Mouse (Mus musculus): Measurements from ENCODE around the gene 9130230L23Rik.

9130230L23Rik gene

DNA sequence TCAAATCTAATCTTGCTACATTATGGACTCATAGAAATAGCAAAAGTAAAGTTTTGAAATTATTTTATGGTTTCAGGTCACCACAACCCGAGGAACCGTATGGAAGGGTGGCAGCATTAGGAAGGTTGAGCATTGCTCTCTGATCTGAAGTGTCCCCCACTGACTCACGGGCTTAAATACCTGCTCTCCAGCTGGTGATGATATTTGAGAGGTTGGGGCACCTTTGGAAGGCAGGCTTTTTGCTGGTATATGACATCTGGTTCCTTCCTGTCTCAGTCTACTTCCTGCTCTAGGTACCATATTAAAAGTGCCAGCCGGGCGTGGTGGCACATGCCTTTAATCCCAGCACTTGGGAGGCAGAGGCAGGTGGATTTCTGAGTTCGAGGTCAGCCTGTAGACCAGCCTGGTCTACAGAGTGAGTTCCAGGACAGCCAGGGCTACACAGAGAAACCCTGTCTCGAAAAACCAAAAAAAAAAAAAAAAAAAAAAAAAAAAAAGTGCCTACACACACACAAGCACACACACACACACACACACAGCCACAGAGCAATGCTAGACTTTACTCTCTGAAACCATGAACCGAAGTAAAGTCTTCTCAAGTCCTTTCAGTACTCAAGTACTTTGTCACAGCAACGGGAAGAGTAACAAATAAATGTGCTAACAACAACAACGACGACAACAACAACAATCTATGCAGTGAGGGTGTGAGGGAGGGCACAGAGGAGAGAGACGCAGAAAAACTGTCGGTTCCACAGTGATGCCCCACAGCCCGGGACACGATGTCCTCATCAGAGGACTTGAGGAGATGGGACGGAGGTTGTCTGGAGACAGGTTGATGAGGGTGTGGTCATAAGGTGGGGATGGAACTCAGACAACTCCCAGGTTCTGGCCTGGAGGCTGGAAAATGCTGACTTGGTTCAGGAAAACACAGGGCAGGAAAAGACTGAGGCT is 49.7 kb downstream of the 9130230L23Rik start:
- DNase-seq = no peak

DNA sequence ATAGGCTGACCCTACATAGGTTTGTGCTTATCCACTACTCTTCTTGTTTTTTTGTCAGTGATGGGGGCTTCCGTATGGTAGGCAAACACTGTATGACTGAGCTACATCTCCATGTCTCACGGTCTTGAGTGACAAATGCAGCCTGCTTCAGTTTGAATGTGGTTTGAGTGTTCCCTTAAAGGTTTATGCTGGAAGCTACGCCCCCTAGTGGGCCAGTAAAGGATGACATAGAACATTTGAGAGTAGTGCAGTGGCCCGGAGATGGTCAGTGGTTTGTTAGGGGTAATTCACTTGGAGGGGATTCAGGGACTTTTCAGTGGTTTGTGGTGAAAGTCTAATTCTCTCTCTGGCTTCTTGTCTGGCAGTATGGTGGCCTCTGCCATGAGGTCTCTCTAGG is 52.6 kb downstream of the 9130230L23Rik start:
- DNase-seq = peak; percentile 71

DNA sequence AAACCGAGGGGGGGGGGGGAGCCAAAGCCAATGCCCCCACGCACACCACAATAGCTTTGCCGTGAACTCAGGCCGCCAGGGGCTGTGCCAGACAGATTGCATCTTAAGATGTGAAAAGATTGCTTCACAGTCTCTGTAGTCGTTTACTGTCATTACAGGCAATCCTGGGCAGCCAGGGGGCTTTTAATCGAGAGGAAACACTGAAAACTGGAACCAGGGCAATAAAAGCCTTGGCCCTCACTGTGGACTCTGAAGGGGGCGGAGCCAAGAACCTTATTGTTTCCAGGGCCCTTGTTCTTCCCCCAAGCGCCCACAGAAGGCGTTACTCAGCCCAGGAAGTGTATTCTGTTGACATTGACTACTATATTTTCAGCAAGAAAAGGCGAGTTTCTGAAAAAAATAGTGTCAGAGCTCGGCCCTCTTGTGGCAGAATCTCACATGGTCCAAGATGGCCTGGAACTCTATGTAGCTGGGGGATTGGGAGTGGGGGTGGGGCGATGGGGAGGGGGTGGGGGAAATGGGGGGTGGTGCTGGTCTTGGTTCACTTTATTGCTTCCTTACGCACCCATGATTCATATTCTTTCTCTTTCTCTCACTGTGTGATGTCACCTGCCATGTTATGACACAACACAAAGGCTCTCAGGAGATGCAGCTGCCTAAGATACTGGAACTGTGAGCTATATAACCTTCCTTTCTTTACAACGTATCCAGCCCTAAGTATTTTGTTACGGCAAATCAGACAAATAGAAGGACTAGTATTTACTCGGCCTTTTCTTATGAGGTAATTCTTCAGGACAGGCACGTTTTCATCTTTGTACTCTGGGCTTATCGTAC is 53.2 kb downstream of the 9130230L23Rik start:
- peak; percentile 70 for DNase-seq

DNA sequence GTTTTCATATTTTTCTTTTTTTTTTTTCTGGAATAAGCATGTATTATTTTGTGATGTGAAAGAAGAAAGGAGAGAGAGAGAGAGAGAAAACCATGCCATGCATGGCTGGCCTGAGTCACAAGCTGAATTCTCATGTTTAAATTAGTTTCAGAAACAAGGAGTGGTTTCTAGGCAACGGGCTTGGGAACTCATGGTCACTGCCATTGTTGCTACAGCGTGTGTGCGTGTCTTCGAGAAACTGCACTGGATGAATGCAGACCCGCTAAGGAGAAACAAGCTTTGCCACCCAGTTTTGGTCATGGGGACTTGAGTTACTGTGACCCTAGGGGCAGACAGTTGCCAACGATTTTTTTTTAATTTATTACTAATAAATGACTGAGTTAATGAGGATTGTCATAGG is 53.8 kb downstream of the 9130230L23Rik start:
- no peak for DNase-seq

DNA sequence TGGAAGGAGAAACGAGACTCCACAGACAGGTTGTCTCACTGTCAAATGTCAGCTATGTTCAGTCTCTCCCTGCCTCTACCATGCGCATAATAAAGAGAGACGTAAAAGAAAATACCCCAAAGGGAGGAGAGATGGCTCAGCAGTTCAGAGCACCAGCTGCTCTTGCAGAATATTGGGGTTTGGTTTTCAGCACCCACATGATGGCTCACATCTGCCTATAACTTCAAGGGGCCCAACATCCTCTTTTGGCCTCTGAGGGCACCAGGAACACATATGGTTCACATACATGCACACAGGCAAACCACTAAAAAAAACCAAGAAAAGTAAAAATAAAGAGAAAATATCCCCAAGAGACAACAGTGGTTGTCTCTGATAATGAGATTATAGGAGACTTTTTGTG is 54.3 kb downstream of the 9130230L23Rik start:
- DNase-seq = no peak

DNA sequence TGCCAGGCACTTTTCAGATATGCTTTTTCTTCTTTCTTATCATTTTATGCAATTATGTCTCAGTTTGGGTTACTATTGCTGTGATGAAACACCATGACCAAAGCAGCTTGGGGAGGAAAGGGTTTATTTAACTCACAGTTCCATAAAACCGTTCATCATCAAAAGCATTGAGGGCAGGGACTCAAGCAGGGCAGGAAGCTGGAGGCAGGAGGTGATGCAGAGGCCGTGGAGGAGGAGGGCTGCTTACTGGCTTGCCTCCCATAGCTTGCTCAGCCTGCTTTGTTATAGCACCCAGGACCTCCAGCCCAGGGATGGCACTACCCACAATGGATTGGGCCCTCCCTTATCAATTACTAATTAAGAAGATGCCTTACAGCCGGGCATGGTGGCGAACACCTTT is 62.9 kb downstream of the 9130230L23Rik start:
- DNase-seq = peak; percentile 38

DNA sequence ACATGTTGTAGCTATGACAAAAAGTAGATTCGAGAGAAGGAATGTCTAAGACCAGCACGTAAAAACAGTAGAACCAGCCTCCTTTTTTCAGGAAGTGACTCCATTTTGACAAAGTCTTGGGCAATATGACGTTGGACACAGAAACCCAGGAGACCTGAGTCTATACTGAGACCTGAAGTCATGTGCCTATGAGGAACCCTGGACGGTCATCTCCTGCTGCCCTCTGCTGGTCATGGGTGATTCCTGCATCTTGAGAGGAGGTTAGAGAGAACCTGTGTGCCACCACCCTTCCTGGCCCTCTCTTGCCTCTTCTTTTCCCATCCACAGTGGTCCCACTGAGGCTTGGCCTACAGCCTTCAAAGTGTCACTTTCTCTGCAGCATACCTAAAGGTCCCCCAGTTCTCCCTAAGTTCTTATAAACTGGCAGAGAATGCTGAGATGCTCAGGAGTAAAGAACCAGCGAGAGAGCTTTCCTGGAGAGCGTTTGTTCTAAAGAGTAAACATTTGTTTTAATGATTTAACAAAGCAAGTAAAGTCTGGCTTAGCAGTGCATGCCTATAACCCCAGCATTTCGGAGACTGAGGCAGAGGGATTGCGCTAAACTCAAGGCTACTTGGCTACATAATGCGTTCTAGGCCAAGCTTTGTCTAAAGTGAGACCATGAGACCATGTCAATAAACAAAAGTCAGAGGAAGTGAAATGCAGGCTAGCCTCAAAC is 65.9 kb downstream of the 9130230L23Rik start:
- peak; percentile 92 for DNase-seq

DNA sequence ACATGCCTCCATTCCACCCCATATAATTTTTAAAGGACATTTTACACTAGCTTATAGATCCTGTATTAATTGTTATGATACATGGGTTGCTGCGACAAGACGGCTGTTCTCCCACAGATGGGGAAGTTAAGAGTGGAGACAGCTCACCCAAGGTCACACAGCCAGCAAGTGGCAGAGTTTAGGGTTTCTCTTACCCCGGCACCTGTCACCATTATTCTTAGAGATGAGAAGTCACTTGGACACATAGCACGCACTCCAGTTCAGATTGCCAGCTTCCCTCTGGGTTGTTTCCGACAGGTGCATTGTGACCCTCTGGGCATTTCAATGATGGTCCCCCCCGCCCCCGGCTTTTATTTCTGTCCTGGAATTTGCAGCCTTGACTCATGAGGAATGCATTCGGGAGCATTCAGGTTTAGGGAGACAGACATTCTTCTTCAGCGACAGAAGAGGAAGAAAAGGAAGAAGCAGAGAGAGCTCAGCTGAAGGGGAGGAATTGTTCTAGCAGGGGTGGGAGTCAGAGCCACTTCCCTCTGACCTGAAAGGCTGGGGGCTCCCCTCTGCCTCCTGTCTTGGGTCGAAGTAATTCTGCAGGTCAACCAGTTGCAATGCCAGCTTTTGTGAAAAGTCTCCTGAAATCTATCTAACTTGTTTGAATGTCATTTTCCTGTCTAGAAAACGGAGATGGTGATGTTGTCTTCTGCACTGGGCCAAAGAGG is 66.9 kb downstream of the 9130230L23Rik start:
- DNase-seq = peak; percentile 54

DNA sequence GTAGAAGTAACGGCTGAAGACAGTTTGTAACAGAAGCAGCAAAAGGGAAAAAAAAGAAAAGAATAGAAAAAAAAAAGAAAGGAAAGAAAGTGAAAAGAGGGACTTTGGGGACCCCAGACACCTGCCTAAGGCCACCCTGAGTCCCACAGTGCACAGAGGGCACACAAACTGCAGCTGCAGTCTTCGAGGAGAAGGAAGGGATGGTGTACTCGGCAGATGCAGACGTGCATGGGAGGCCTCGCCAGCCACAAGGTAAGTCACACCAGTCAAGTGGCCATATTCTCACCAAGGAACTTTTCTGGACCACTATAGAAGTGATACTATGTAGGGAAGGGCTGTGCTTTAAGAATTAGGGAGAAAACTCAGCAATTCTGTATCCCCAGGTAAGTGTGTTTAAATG is 69.3 kb downstream of the 9130230L23Rik start, which contains the start of gene Chrna9:
Gene Chrna9, plus strand, starts transcription at position 139 of the 400 bp plus-strand sequence.
- DNase-seq = peak; percentile 81

DNA sequence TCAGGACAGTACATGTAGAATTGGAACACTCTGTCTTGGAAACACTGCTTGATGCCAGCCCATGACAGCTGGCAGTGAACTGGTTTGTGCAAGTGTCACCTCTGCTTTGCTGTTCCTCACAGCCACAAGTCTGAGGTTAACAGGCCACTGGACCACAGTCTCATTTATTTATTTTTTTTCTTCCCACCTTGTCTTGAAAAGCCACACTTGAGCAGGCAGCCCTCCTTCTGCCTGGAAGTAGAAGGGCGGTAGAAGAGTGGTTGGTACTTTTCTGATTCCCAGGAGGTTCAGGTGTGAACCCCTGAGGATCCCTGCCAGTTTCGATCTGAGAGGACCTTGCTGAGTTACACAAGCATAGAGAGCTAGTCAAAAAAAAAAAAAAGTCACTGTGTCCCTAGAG is 70.3 kb downstream of the 9130230L23Rik start:
- DNase-seq = peak; percentile 9

DNA sequence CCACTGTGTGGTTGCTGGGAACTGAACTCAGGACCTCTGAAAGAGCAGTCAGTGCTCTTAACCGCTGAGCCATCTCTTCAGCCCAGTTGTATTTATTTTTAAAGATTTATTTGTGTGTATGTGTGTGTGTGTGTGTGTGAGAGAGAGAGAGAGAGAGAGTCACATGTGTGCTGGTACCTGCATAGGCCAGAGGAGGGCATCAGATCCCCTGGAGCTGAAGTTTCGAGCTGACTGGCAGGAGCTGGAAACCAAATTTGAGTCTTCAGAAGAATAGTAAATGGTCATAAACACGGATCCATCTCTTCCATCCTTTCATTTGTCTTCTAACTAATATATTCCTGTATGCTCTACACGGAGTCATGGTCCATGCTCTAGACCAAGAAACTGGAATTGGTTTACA is 70.8 kb downstream of the 9130230L23Rik start:
- peak; percentile 58 for DNase-seq

DNA sequence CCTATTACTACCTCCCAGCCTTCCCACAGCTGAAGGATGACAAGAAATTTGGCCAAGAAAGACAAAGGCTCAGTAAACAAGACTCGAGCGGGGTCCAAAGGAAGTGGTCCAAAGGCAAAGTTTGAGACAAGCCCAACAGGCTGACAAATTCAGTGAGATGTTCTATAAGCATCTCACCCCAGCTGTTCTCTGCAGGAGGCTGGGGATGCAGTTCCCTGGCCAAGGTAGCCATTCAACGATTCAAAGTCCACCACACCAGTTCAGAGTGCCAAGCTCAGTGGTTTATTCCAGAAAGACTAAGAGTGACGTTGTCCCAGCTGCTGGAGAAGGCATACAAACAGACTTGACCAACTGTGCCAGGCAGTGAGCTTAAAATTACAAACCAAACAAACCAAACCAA is 73.9 kb downstream of the 9130230L23Rik start:
- DNase-seq = peak; percentile 61

Data from thymus, postnatal 14 days (tissue).